Mouse (Mus musculus): Measurements from ENCODE around the gene Fads1. TPM values are rescaled to one million over a fixed set of nuclear protein-coding genes. Genes with fewer than 3 reads are reported as not detected.

Gene Fads1
- polyA plus RNA-seq, 1 experiment from 2014 or later = 60.2 TPM

GRCm38 (mm10) chr19:10176941-10177372 is 5.7 kb upstream of the Fads1 start:
- no peak overlapping the region for H3K4me2 ChIP-seq
- H3K4me1 ChIP-seq (replicated peaks) = peaks cover 48% of the 10 kb centered on the region
- no peaks in the 10 kb centered on the region for H3K27me3 ChIP-seq
- no peak for DNase-seq
- no peak overlapping the region for H3K9ac ChIP-seq
- no peak overlapping the region for H3K4me3 ChIP-seq (replicated peaks)
- WGBS (ENCODE audit: insufficient replicate concordance) = 41% methylated on average over 7 of the region's 7 CpGs
- no peaks in the 10 kb centered on the region for H3K36me3 ChIP-seq
- no peak for ATAC-seq (ENCODE audit: low read depth)
- H3K9me3 ChIP-seq (replicated peaks) = no peaks in the 10 kb centered on the region
- H3K27ac ChIP-seq = no peak overlapping the region; the same call in 1 of the 2 replicates

- Histone ChIP-seq H3K36me3 (peaks cover 19% of the 10 kb centered on the region), H3K27ac (peak overlapping the region; percentile 85; the same call in 1 of the 2 replicates), H3K27me3 (no peaks in the 10 kb centered on the region), H3K9me3 (replicated peaks) (no peaks in the 10 kb centered on the region), H3K4me3 (replicated peaks) (no peak overlapping the region), H3K9ac (no peak overlapping the region), H3K4me2 (no peak overlapping the region), H3K4me1 (replicated peaks) (peaks cover 43% of the 10 kb centered on the region)
- no peak for ATAC-seq (ENCODE audit: low read depth)
- DNase-seq = no peak
- 88% methylated on average over 7 of the region's 7 CpGs for WGBS (ENCODE audit: insufficient replicate concordance)
Observed at GRCm38 (mm10) chr19:10181225-10181624, 1.5 kb upstream of the Fads1 start.

- H3K36me3 ChIP-seq = peaks cover 28% of the 10 kb centered on the region
- 28% methylated on average over 7 of the region's 7 CpGs for WGBS (ENCODE audit: insufficient replicate concordance)
- peak overlapping the region; percentile 85 for H3K27ac ChIP-seq
- ATAC-seq (ENCODE audit: low read depth) = no peak
- H3K27me3 ChIP-seq = no peaks in the 10 kb centered on the region
- H3K4me2 ChIP-seq = peak overlapping the region; percentile 92
- H3K4me1 ChIP-seq (replicated peaks) = peaks cover 45% of the 10 kb centered on the region
- no peaks in the 10 kb centered on the region for H3K9me3 ChIP-seq (replicated peaks)
- peak overlapping the region; percentile 93 for H3K9ac ChIP-seq
- peak overlapping the region; percentile 87 for H3K4me3 ChIP-seq (replicated peaks)
- DNase-seq = no peak
Observed at GRCm38 (mm10) chr19:10182142-10182541, 546 bp upstream of the Fads1 start.

- H3K36me3 ChIP-seq = peaks cover 41% of the 10 kb centered on the region
- H3K27ac ChIP-seq = peak overlapping the region; percentile 91
- DNase-seq (peak; percentile 52), ATAC-seq (ENCODE audit: low read depth) (peak; percentile 65)
- peak overlapping the region; percentile 93 for H3K9ac ChIP-seq
- WGBS (ENCODE audit: insufficient replicate concordance) = 3% methylated on average over 35 of the region's 35 CpGs
- peak overlapping the region; percentile 92 for H3K4me2 ChIP-seq
- no peaks in the 10 kb centered on the region for H3K9me3 ChIP-seq (replicated peaks)
- H3K4me3 ChIP-seq (replicated peaks) = peak overlapping the region; percentile 87
- H3K4me1 ChIP-seq (replicated peaks) = peaks cover 48% of the 10 kb centered on the region
- no peaks in the 10 kb centered on the region for H3K27me3 ChIP-seq
Observed at GRCm38 (mm10) chr19:10183299-10183983, 753 bp downstream of the Fads1 start.

GRCm38 (mm10) chr19:10184096-10184495 is 1.4 kb downstream of the Fads1 start:
- H3K27ac ChIP-seq = peak overlapping the region; percentile 91
- peak overlapping the region; percentile 93 for H3K9ac ChIP-seq
- H3K36me3 ChIP-seq = peaks cover 47% of the 10 kb centered on the region
- DNase-seq = no peak
- no peaks in the 10 kb centered on the region for H3K27me3 ChIP-seq
- 0 out of 2 replicates have a peak, but pooled peaks have one; percentile 4 for ATAC-seq (ENCODE audit: low read depth)
- peaks cover 48% of the 10 kb centered on the region for H3K4me1 ChIP-seq (replicated peaks)
- no peaks in the 10 kb centered on the region for H3K9me3 ChIP-seq (replicated peaks)
- 46% methylated on average over 12 of the region's 12 CpGs for WGBS (ENCODE audit: insufficient replicate concordance)
- peak overlapping the region; percentile 92 for H3K4me2 ChIP-seq
- H3K4me3 ChIP-seq (replicated peaks) = peak overlapping the region; percentile 87

GRCm38 (mm10) chr19:10185876-10186275 is 3.2 kb downstream of the Fads1 start:
- DNase-seq = no peak
- peaks cover 55% of the 10 kb centered on the region for H3K4me1 ChIP-seq (replicated peaks)

GRCm38 (mm10) chr19:10186569-10186968 is 3.9 kb downstream of the Fads1 start:
- ATAC-seq (ENCODE audit: low read depth) (no peak), DNase-seq (no peak)
- Histone ChIP-seq H3K4me2 (no peak overlapping the region), H3K9me3 (replicated peaks) (no peaks in the 10 kb centered on the region), H3K27me3 (no peaks in the 10 kb centered on the region), H3K36me3 (peaks cover 71% of the 10 kb centered on the region), H3K27ac (no peak overlapping the region), H3K4me3 (replicated peaks) (no peak overlapping the region), H3K4me1 (replicated peaks) (peaks cover 57% of the 10 kb centered on the region), H3K9ac (no peak overlapping the region)
- 87% methylated on average over 8 of the region's 8 CpGs for WGBS (ENCODE audit: insufficient replicate concordance)

More at GRCm38 (mm10) chr19:10185876-10186275, 3.2 kb downstream of the Fads1 start:
- Histone ChIP-seq H3K9ac (no peak overlapping the region), H3K9me3 (replicated peaks) (no peaks in the 10 kb centered on the region), H3K4me3 (replicated peaks) (no peak overlapping the region), H3K27ac (no peak overlapping the region), H3K4me2 (no peak overlapping the region), H3K36me3 (peaks cover 64% of the 10 kb centered on the region), H3K27me3 (no peaks in the 10 kb centered on the region)
- ATAC-seq (ENCODE audit: low read depth) = no peak
- WGBS (ENCODE audit: insufficient replicate concordance) = 90% methylated on average over 3 of the region's 3 CpGs

- 85% methylated on average over 10 of the region's 10 CpGs for WGBS (ENCODE audit: insufficient replicate concordance)
- no peak overlapping the region for H3K27ac ChIP-seq
- H3K9ac ChIP-seq = no peak overlapping the region
- no peaks in the 10 kb centered on the region for H3K27me3 ChIP-seq
- H3K36me3 ChIP-seq = peaks cover 89% of the 10 kb centered on the region
- ATAC-seq (ENCODE audit: low read depth) = no peak
- no peak overlapping the region for H3K4me3 ChIP-seq (replicated peaks)
- no peak overlapping the region for H3K4me2 ChIP-seq
- H3K9me3 ChIP-seq (replicated peaks) = no peaks in the 10 kb centered on the region
- no peak for DNase-seq
- peaks cover 52% of the 10 kb centered on the region for H3K4me1 ChIP-seq (replicated peaks)
Observed at GRCm38 (mm10) chr19:10188281-10188811, 5.7 kb downstream of the Fads1 start.

GRCm38 (mm10) chr19:10189022-10189421 is 6.3 kb downstream of the Fads1 start:
- no peak overlapping the region for H3K4me2 ChIP-seq
- ATAC-seq (ENCODE audit: low read depth) = no peak
- no peak overlapping the region for H3K4me3 ChIP-seq (replicated peaks)
- no peak for DNase-seq
- 88% methylated on average over 6 of the region's 6 CpGs for whole genome bisulfite sequencing (ENCODE audit: insufficient replicate concordance)
- H3K36me3 ChIP-seq = peaks cover 95% of the 10 kb centered on the region
- H3K27me3 ChIP-seq = no peaks in the 10 kb centered on the region
- no peak overlapping the region for H3K9ac ChIP-seq
- H3K27ac ChIP-seq = no peak overlapping the region
- H3K4me1 ChIP-seq (replicated peaks) = peaks cover 48% of the 10 kb centered on the region
- H3K9me3 ChIP-seq (replicated peaks) = no peaks in the 10 kb centered on the region

- WGBS (ENCODE audit: insufficient replicate concordance) = 84% methylated on average over 8 of the region's 8 CpGs
- peaks cover 39% of the 10 kb centered on the region for H3K4me1 ChIP-seq (replicated peaks)
- no peak overlapping the region for H3K9ac ChIP-seq
- DNase-seq (no peak), ATAC-seq (ENCODE audit: low read depth) (no peak)
- no peak overlapping the region for H3K4me2 ChIP-seq
- no peak overlapping the region for H3K4me3 ChIP-seq (replicated peaks)
- peak overlapping the region; percentile 19 for H3K27ac ChIP-seq
- H3K27me3 ChIP-seq = no peaks in the 10 kb centered on the region
- peaks cover 99% of the 10 kb centered on the region for H3K36me3 ChIP-seq
- no peaks in the 10 kb centered on the region for H3K9me3 ChIP-seq (replicated peaks)
Observed at GRCm38 (mm10) chr19:10189940-10190339, 7.3 kb downstream of the Fads1 start.

- peaks cover 34% of the 10 kb centered on the region for H3K4me1 ChIP-seq (replicated peaks)
- no peak overlapping the region for H3K4me3 ChIP-seq (replicated peaks)
- peak; percentile 65 for DNase-seq
- no peak overlapping the region for H3K9ac ChIP-seq
- H3K4me2 ChIP-seq = no peak overlapping the region
- H3K9me3 ChIP-seq (replicated peaks) = no peaks in the 10 kb centered on the region
- H3K27ac ChIP-seq = peak overlapping the region; percentile 39
- H3K27me3 ChIP-seq = no peaks in the 10 kb centered on the region
- WGBS (ENCODE audit: insufficient replicate concordance) = 18% methylated on average over 2 of the region's 2 CpGs
- no peak for ATAC-seq (ENCODE audit: low read depth)
- H3K36me3 ChIP-seq = peaks cover 99% of the 10 kb centered on the region
Observed at GRCm38 (mm10) chr19:10190796-10191195, 8.1 kb downstream of the Fads1 start.

GRCm38 (mm10) chr19:10191326-10191725 is 8.6 kb downstream of the Fads1 start:
- no peaks in the 10 kb centered on the region for H3K9me3 ChIP-seq (replicated peaks)
- peaks cover 29% of the 10 kb centered on the region for H3K4me1 ChIP-seq (replicated peaks)
- 37% methylated on average over 7 of the region's 7 CpGs for WGBS (ENCODE audit: insufficient replicate concordance)
- no peak overlapping the region for H3K4me3 ChIP-seq (replicated peaks)
- DNase-seq = no peak
- no peak overlapping the region for H3K9ac ChIP-seq
- H3K4me2 ChIP-seq = no peak overlapping the region
- peaks cover 99% of the 10 kb centered on the region for H3K36me3 ChIP-seq
- peak; percentile 35 for ATAC-seq (ENCODE audit: low read depth)
- no peaks in the 10 kb centered on the region for H3K27me3 ChIP-seq
- H3K27ac ChIP-seq = peak overlapping the region; percentile 39
